Mouse (Mus musculus) liver, embryonic 14.5 days (tissue): ENCODE measurements around the gene Cdk12. TPM values are rescaled to one million over a fixed set of nuclear protein-coding genes. Genes with fewer than 3 reads are reported as not detected.
"Not testable (repeated sequence)": the region's sequence is repeated elsewhere in the genome, so short reads cannot be mapped to it uniquely, and the experiment has no call there.

ENCODE experiments used
- ATAC-seq: fragments of 200-750 bp; cut with Nextera tagmentation; 2 replicates; pipeline ENCODE4 v1.8.0; 2017; ENCODE audit warnings: moderate number of reproducible peaks, mild to moderate bottlenecking, moderate library complexity; ENCODE audit not compliant: insufficient read depth
- DNase-seq, 3 experiments: peaks; one replicate each; pipeline ENCODE4 v3.0.0-alpha.2; 2012 to 2013; ENCODE audit warnings: low read depth in 3 of 3, low spot score in 3 of 3
- H3K27ac ChIP-seq: fragments of 300-500 bp; sonication (generic); 2 replicates; pipeline ENCODE4 v1.5.1; 2014; ENCODE audit warnings: moderate library complexity, mild to moderate bottlenecking, control low read depth, inconsistent platforms
- H3K27me3 ChIP-seq: fragments of 300-500 bp; sonication (generic); 2 replicates; pipeline ENCODE4 v1.6.1; 2014; ENCODE audit warnings: mild to moderate bottlenecking, low read length, moderate library complexity; ENCODE audit not compliant: control insufficient read depth, insufficient read depth
- H3K36me3 ChIP-seq: fragments of 300-500 bp; sonication (generic); replicated peaks from 2 replicates; pipeline ENCODE4 v1.6.1; 2014; ENCODE audit warnings: low read depth; ENCODE audit not compliant: control insufficient read depth, insufficient read depth
- H3K4me1 ChIP-seq, 2 experiments: fragments of 200-500 bp in 1 of 2; fragments of 300-500 bp in 1 of 2; sonication (generic) in 1 of 2; replicated peaks; 2 replicates each; pipeline ENCODE4 v1.6.1; 2012 to 2014; ENCODE audit warnings: antibody characterized with exemption in 1 of 2, inconsistent platforms in 1 of 2, low read length in 1 of 2; ENCODE audit not compliant: control insufficient read depth in 2 of 2, insufficient read depth in 2 of 2
- H3K4me2 ChIP-seq: fragments of 300-500 bp; sonication (generic); 2 replicates; pipeline ENCODE4 v1.6.1; 2014; ENCODE audit warnings: low read depth, mild to moderate bottlenecking, control low read depth, moderate library complexity
- H3K4me3 ChIP-seq, 2 experiments: fragments of 200-500 bp in 1 of 2; fragments of 300-500 bp in 1 of 2; sonication (generic) in 1 of 2; 2 replicates each; pipeline ENCODE4 v1.5.1; 2012 to 2014; ENCODE audit warnings: low read depth in 2 of 2, low read length in 2 of 2, mild to moderate bottlenecking in 2 of 2, control low read depth in 1 of 2, inconsistent platforms in 1 of 2, moderate library complexity in 1 of 2; ENCODE audit not compliant: insufficient read depth in 1 of 2
- H3K9ac ChIP-seq: fragments of 300-500 bp; sonication (generic); replicated peaks from 2 replicates; pipeline ENCODE4 v1.6.1; 2014; ENCODE audit warnings: mild to moderate bottlenecking, control low read depth, moderate library complexity
- H3K9me3 ChIP-seq: fragments of 300-500 bp; sonication (generic); 2 replicates; pipeline ENCODE4 v1.6.1; 2016; ENCODE audit warnings: low read length, mixed read lengths; ENCODE audit not compliant: control insufficient read depth
- CTCF ChIP-seq: IDR thresholded peaks from 2 replicates; pipeline ENCODE4 v1.5.1; 2016; ENCODE audit warnings: antibody characterized with exemption, low read depth, control low read depth
- EP300 ChIP-seq: IDR thresholded peaks from 2 replicates; pipeline ENCODE4 v1.6.1; 2016; ENCODE audit warnings: antibody characterized with exemption, low read depth
- WGBS: fragments of 180-500 bp; shearing (Covaris S2); extraction: QIAGEN DNeasy Blood & Tissue Kit; methylation state at CpG from one replicate; pipeline ENCODE4 v1.1.7; 2014; ENCODE audit not compliant: insufficient replicate concordance; 5-methylcytosine and 5-hydroxymethylcytosine counted together
- polyA plus RNA-seq, 2 experiments: library from polyadenylated mRNA; depleted of rRNA in 1 of 2; stranded (reverse) in 1 of 2; unstranded in 1 of 2; fragments of >200 nt; fragmentation: Nextera tagmentation in 1 of 2; extraction: Ambion mirVana in 1 of 2; gene quantifications; 2 replicates each; pipeline versions ENCODE4 v1.2.1 to v1.2.3; 2012 to 2014

Gene Cdk12
- polyA plus RNA-seq, 2 experiments = 4.7 to 9.8 TPM

DNA sequence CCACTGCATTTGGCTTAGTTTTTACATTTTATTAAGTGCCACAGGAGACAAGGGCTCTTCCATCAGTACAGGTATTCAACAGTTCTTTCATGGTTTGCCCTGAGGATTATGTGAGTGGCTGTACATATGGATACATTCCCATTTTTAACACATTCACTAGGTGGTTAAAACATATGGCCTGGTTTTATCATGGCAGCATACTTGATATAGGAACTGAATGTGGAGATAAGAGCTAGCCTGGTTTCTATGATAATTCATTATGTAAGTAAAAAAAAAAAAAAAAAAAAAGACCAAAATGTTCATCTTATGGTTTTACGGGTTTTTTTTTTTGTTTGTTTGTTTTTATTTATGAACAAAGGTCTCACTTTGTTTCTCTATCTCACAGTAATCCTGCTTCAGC, 23.5 kb downstream of the Cdk12 start:
- H3K4me2 ChIP-seq = no peak overlapping the region
- H3K9me3 ChIP-seq = no peaks in the 10 kb centered on the region
- TF ChIP-seq EP300 = peak; percentile 26; the same call in 1 of the 2 replicates
- no peak for TF ChIP-seq CTCF
- H3K27ac ChIP-seq = no peak overlapping the region
- H3K9ac ChIP-seq = no peak overlapping the region
- H3K27me3 ChIP-seq = no peaks in the 10 kb centered on the region
- no peak for DNase-seq
- no peak overlapping the region for H3K4me3 ChIP-seq
- H3K4me1 ChIP-seq = peaks cover 0 to 4% of the 10 kb centered on the region in 2 experiments; a peak in 2 of 4 replicates
- H3K36me3 ChIP-seq = peaks cover 69% of the 10 kb centered on the region
- 69% methylated on average over 1 of the region's 1 CpGs for WGBS
- no peak for ATAC-seq

- Histone ChIP-seq H3K36me3 (peaks cover 62% of the 10 kb centered on the region), H3K27ac (no peak overlapping the region), H3K27me3 (no peaks in the 10 kb centered on the region), H3K4me3 (no peak overlapping the region), H3K9me3 (no peaks in the 10 kb centered on the region), H3K9ac (no peak overlapping the region), H3K4me1 (peaks cover 0 to 2% of the 10 kb centered on the region in 2 experiments; a peak in 2 of 4 replicates), H3K4me2 (no peak overlapping the region)
- no peak for DNase-seq
- TF ChIP-seq EP300 = no peak
- 0 out of 2 replicates have a peak, but pooled peaks have one; percentile 17 for TF ChIP-seq CTCF
- no peak for ATAC-seq
- 71% methylated on average over 3 of the region's 3 CpGs for WGBS
Measured at GRCm38 (mm10) chr11:98238416-98238815, 35.6 kb downstream of the Cdk12 start.

DNA sequence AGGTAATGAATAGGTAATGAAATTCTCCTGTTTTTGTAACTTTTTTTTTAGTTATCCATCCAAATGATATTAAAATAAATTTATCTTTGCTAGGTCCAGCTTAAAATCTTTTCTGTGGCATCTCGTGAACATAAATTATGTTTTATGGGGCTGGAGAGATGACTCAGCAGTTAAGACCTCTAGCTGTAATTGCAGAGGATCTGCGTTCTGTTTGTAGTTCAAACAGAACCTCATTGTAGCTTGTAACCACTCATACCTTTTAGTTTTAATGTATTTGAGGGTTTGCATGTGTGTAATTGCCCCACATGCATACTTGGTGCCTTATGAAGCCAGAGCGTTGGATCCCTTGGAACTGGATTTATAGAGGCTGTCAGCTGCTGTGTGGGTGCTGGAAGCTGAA, 36.1 kb downstream of the Cdk12 start:
- TF ChIP-seq EP300 = no peak
- TF ChIP-seq CTCF = no peak
- Histone ChIP-seq H3K27me3 (no peaks in the 10 kb centered on the region), H3K4me3 (no peak overlapping the region), H3K27ac (no peak overlapping the region), H3K4me1 (peaks cover 1 to 4% of the 10 kb centered on the region in 2 experiments), H3K9me3 (no peaks in the 10 kb centered on the region), H3K36me3 (peaks cover 68% of the 10 kb centered on the region), H3K4me2 (no peak overlapping the region), H3K9ac (no peak overlapping the region)
- WGBS = 86% methylated on average over 3 of the region's 3 CpGs
- ATAC-seq (no peak), DNase-seq (no peak)

GRCm38 (mm10) chr11:98242910-98243309, 40.1 kb downstream of the Cdk12 start:
- H3K9ac ChIP-seq, H3K4me3 ChIP-seq, H3K9me3 ChIP-seq, ATAC-seq, DNase-seq, H3K27me3 ChIP-seq, H3K27ac ChIP-seq, H3K4me2 ChIP-seq: not testable (repeated sequence)
- Histone ChIP-seq H3K36me3 (peaks cover 78% of the 10 kb centered on the region), H3K4me1 (peaks cover 10 to 13% of the 10 kb centered on the region in 2 experiments)
- 72% methylated on average over 3 of the region's 3 CpGs for WGBS

DNA sequence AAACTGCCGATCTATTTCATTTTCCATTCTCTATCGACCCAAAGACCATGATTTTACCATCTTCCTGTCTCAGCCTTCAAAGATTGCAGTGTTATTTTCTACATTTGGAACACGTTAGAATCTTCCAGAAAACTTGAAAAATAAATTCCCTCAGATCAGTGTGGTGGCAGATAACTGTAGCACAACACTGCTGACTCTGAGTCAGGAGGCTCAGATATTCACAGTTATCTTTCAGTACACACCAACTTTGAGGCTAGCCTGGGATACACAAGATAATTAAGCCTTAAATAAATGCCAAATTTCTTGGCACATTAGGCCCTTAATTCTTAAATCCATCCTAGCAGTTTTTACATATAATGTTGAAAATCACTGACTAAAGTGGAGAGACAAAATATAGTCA, 41.6 kb downstream of the Cdk12 start:
- Histone ChIP-seq H3K9me3 (no peaks in the 10 kb centered on the region), H3K4me3 (no peak overlapping the region), H3K27ac (peak overlapping the region; percentile 28; the same call in 1 of the 2 replicates), H3K4me1 (peaks cover 10 to 13% of the 10 kb centered on the region in 2 experiments), H3K27me3 (no peaks in the 10 kb centered on the region), H3K4me2 (peak overlapping the region; percentile 31), H3K36me3 (peaks cover 69% of the 10 kb centered on the region), H3K9ac (no peak overlapping the region)
- WGBS = 50% methylated on average over 3 of the region's 3 CpGs
- TF ChIP-seq CTCF (no peak), EP300 (peak; percentile 85)
- DNase-seq = peak; percentile 62 to 79 (median 67)
- ATAC-seq = peak; percentile 88
